Mouse (Mus musculus): ENCODE measurements around the gene 4930544D05Rik.

DNA sequence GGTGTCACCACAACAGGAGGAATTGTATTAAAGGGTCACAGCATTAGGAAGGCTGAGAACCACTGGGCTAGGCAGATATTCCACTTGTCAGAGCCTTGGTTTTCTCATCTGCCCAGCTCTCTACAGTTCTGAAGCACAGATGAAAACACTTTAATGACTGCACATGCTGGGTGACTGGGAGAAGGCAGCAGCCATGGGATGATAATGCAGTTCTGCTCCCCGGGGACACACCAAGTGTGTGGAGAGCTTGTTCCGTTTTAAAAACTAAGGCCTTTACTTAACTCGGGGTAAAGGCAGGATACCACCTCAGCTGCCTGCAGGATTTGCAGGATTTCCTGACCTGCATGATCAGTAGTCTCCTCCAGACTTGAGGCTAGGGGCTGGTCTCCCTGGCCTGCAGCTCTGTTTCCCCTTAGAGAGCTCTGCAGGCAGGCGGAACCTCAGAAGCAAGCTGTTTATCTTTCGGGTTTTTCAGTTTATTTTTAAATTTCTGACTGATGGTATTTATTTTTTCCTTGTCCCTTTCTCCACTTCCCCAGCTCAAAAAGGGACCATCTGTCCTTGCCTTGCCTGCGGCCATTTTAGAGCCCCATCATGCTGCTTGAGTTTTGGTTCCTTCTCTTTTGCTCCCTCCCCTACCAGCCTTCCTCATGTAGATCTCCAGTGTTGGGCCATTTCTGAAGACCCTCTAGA lies 32.5 kb upstream of the 4930544D05Rik start:
- no peak for TF ChIP-seq CTCF (IDR thresholded peaks at IDR 0.05; ENCODE audit: borderline replicate concordance, insufficient read depth, low read depth, low read length)
- TF ChIP-seq POLR2A (IDR thresholded peaks at IDR 0.05; ENCODE audit: borderline replicate concordance, insufficient read depth, low read length): no peak
